Mouse (Mus musculus) intestine, embryonic 14.5 days (tissue): Measurements from ENCODE around the gene Nod1. TPM values are rescaled to one million over a fixed set of nuclear protein-coding genes. Genes with fewer than 3 reads are reported as not detected.
A peak's percentile ranks its signal among the peaks of the same experiment; 100 is the strongest.

Source experiments
- ATAC-seq: fragments of 200-750 bp; cut with Nextera tagmentation; replicated peaks from 2 replicates; pipeline ENCODE4 v1.8.0; 2017; ENCODE audit warnings: low read depth, moderate number of reproducible peaks, moderate TSS enrichment, moderate library complexity; ENCODE audit not compliant: low FRiP score, low TSS enrichment
- DNase-seq: peaks from one replicate; pipeline ENCODE4 v3.0.0-alpha.2; 2018; ENCODE audit warnings: low spot score
- H3K27ac ChIP-seq: fragments of 300-500 bp; sonication (generic); 2 replicates; pipeline ENCODE4 v1.5.1; 2014; ENCODE audit warnings: low read depth, mild to moderate bottlenecking, control low read depth
- H3K27me3 ChIP-seq: fragments of 300-500 bp; sonication (generic); replicated peaks from 2 replicates; pipeline ENCODE4 v1.6.1; 2014; ENCODE audit warnings: low read length, control low read depth; ENCODE audit not compliant: control insufficient read depth, insufficient read depth
- H3K36me3 ChIP-seq: fragments of 300-500 bp; sonication (generic); 2 replicates; pipeline ENCODE4 v1.6.1; 2014; ENCODE audit warnings: low read length, control low read depth; ENCODE audit not compliant: control insufficient read depth, insufficient read depth
- H3K4me1 ChIP-seq: fragments of 300-500 bp; sonication (generic); replicated peaks from 2 replicates; pipeline ENCODE4 v1.6.1; 2014; ENCODE audit warnings: low read length, control low read depth, mixed read lengths; ENCODE audit not compliant: control insufficient read depth, insufficient read depth
- H3K4me2 ChIP-seq: fragments of 300-500 bp; sonication (generic); 2 replicates; pipeline ENCODE4 v1.6.1; 2014; ENCODE audit warnings: low read length
- H3K4me3 ChIP-seq: fragments of 300-500 bp; sonication (generic); 2 replicates; pipeline ENCODE4 v1.5.1; 2014; ENCODE audit warnings: low read depth, low read length, control low read depth, mixed read lengths
- H3K9ac ChIP-seq: fragments of 300-500 bp; sonication (generic); 2 replicates; pipeline ENCODE4 v1.6.1; 2014; ENCODE audit warnings: mild to moderate bottlenecking, low read length
- H3K9me3 ChIP-seq: fragments of 300-500 bp; sonication (generic); 2 replicates; pipeline ENCODE4 v1.6.1; 2016; ENCODE audit warnings: low read length, control low read depth; ENCODE audit not compliant: control insufficient read depth
- WGBS: fragments of 180-500 bp; shearing (Covaris S2); extraction: QIAGEN DNeasy Blood & Tissue Kit; methylation state at CpG from one replicate; pipeline ENCODE4 v1.1.7; 2014; 5-methylcytosine and 5-hydroxymethylcytosine counted together
- polyA plus RNA-seq: library from polyadenylated mRNA; unstranded; fragments of >200 nt; fragmentation: Nextera tagmentation; extraction: Ambion mirVana; gene quantifications from 2 replicates; pipeline ENCODE4 v1.2.1, GENCODE M21; 2014

Gene Nod1
- polyA plus RNA-seq, 1 experiment from 2014 or later: 5.6 TPM

- Histone ChIP-seq H3K27ac (no peak overlapping the region), H3K4me2 (no peak overlapping the region), H3K36me3 (0 out of 2 replicates have a peak, but pooled peaks cover 4% of the 10 kb centered on the region), H3K4me1 (no peaks in the 10 kb centered on the region), H3K4me3 (no peak overlapping the region), H3K27me3 (no peaks in the 10 kb centered on the region), H3K9ac (no peak overlapping the region), H3K9me3 (no peaks in the 10 kb centered on the region)
- DNase-seq (no peak), ATAC-seq (no peak)
- 92% methylated on average over 4 of the region's 4 CpGs for WGBS
Measured at GRCm38 (mm10) chr6:54880086-54880485, 92.3 kb downstream of the Nod1 start.

DNA sequence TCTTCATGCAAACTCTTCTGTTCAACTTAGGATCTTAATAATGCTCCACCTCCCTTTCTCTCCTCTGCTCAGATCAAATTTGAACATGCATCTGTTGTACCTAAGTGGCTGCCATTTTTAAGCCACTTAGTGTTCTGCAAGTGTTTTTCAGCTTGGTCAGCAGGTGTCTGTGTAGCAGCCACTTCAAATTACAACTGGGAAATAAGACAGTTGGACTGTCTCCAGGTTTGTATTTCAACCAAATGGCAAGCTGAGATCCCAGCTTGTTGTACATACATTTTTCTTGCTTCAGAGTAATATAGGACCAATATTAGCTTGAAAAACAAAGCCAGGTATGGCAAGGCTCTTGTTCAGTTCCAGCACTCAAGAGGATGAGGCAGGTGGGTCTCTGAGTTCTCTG is 93.9 kb downstream of the Nod1 start:
- H3K9ac ChIP-seq: no peak overlapping the region
- DNase-seq (no peak), ATAC-seq (no peak)
- no peak overlapping the region for H3K4me2 ChIP-seq
- H3K36me3 ChIP-seq: 0 out of 2 replicates have a peak, but pooled peaks cover 4% of the 10 kb centered on the region
- H3K4me3 ChIP-seq: no peak overlapping the region
- 0 out of 2 replicates have a peak, but pooled peaks cover under 1% of the 10 kb centered on the region for H3K4me1 ChIP-seq
- no peak overlapping the region for H3K27ac ChIP-seq
- no peaks in the 10 kb centered on the region for H3K27me3 ChIP-seq
- no peaks in the 10 kb centered on the region for H3K9me3 ChIP-seq

- ATAC-seq: no peak
- Histone ChIP-seq H3K27me3 (no peaks in the 10 kb centered on the region), H3K27ac (no peak overlapping the region), H3K9ac (no peak overlapping the region), H3K9me3 (no peaks in the 10 kb centered on the region), H3K36me3 (0 out of 2 replicates have a peak, but pooled peaks cover 4% of the 10 kb centered on the region), H3K4me1 (0 out of 2 replicates have a peak, but pooled peaks cover 2% of the 10 kb centered on the region), H3K4me2 (no peak overlapping the region), H3K4me3 (no peak overlapping the region)
- 80% methylated on average over 3 of the region's 3 CpGs for WGBS
- DNase-seq: no peak
Measured at GRCm38 (mm10) chr6:54877651-54878050, 94.8 kb downstream of the Nod1 start.

DNA sequence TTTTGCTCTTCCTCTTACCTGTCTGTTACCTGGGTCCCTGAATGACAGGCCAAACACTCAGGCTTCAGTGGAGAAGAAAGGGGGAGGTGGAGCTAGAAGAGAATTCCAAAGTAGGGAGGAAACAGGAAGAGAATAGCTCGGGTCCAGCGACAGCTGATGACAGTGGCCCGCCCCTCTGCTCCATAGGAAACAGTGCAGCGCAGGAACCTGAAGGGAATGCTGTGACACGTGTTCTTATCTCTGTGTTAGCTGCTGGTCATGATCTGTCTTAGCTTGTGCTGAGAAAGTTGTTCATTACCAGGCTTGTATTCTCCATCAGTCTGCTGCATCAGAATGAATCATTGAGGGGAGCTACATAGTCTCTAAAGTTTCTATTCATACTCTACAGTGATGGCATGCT is 95.6 kb downstream of the Nod1 start:
- Histone ChIP-seq H3K4me3 (no peak overlapping the region), H3K4me1 (0 out of 2 replicates have a peak, but pooled peaks cover 2% of the 10 kb centered on the region), H3K27ac (no peak overlapping the region), H3K9me3 (no peaks in the 10 kb centered on the region), H3K4me2 (no peak overlapping the region), H3K36me3 (0 out of 2 replicates have a peak, but pooled peaks cover 4% of the 10 kb centered on the region), H3K9ac (no peak overlapping the region), H3K27me3 (no peaks in the 10 kb centered on the region)
- DNase-seq (no peak), ATAC-seq (0 out of 2 replicates have a peak, but pooled peaks have one; percentile 50)
- 36% methylated on average over 5 of the region's 5 CpGs for WGBS

Other genes with a start within 250 kb of the Nod1 start
- 5.4 and 6.3 TPM in 2 replicates for gene Znrf2, start 155.7 kb downstream of the Nod1 start, polyA plus RNA-seq
- gene Ggct, start 20.3 kb upstream of the Nod1 start, polyA plus RNA-seq: 9.9 and 12.7 TPM in 2 replicates
- 168 and 173 TPM in 2 replicates for gene Gars, start 65.4 kb upstream of the Nod1 start, polyA plus RNA-seq
- gene Crhr2, start 160.4 kb upstream of the Nod1 start, polyA plus RNA-seq: 0.13 and 0.23 TPM in 2 replicates
- 0.23 and 0.28 TPM in 2 replicates for gene Inmt, start 202.4 kb upstream of the Nod1 start, polyA plus RNA-seq
- 10.9 and 13.2 TPM in 2 replicates for gene Mindy4, start 230.8 kb upstream of the Nod1 start, polyA plus RNA-seq